Mouse (Mus musculus) kidney, embryonic 15.5 days (tissue): ENCODE measurements at regions not wholly inside any gene's neighbourhood (a gene's known extent, or its start where the extent isn't known, plus 50 kb on each side); places are given as distances from the start of the nearest gene placed in this dataset.
A peak's percentile ranks its signal among the peaks of the same experiment; 100 is the strongest.

Source experiments
- ATAC-seq: fragments of 200-750 bp; cut with Nextera tagmentation; replicated peaks from 2 replicates; pipeline ENCODE4 v1.8.0; 2017; ENCODE audit warnings: moderate TSS enrichment; ENCODE audit not compliant: low FRiP score
- H3K27ac ChIP-seq: fragments of 300-500 bp; sonication (generic); 2 replicates; pipeline ENCODE4 v1.5.1; 2015; ENCODE audit warnings: mild to moderate bottlenecking, inconsistent platforms
- H3K27me3 ChIP-seq: fragments of 300-500 bp; sonication (generic); 2 replicates; pipeline ENCODE4 v1.6.1; 2015; ENCODE audit warnings: inconsistent platforms
- H3K36me3 ChIP-seq: fragments of 300-500 bp; sonication (generic); 2 replicates; pipeline ENCODE4 v1.6.1; 2015; ENCODE audit warnings: inconsistent platforms
- H3K4me1 ChIP-seq: fragments of 300-500 bp; sonication (generic); 2 replicates; pipeline ENCODE4 v1.6.1; 2015; ENCODE audit warnings: inconsistent platforms
- H3K4me2 ChIP-seq: fragments of 300-500 bp; sonication (generic); 2 replicates; pipeline ENCODE4 v1.6.1; 2015; ENCODE audit warnings: moderate library complexity, mild to moderate bottlenecking, inconsistent platforms
- H3K4me3 ChIP-seq: fragments of 300-500 bp; sonication (generic); replicated peaks from 2 replicates; pipeline ENCODE4 v1.5.1; 2015; ENCODE audit warnings: mild to moderate bottlenecking, inconsistent platforms
- H3K9ac ChIP-seq: fragments of 300-500 bp; sonication (generic); 2 replicates; pipeline ENCODE4 v1.6.1; 2015; ENCODE audit warnings: mild to moderate bottlenecking, inconsistent platforms
- H3K9me3 ChIP-seq: fragments of 300-500 bp; sonication (generic); replicated peaks from 2 replicates; pipeline ENCODE4 v1.6.1; 2016; ENCODE audit warnings: inconsistent platforms
- WGBS: fragments of 180-500 bp; shearing (Covaris S2); methylation state at CpG from one replicate; pipeline ENCODE4 v1.1.7; 2015; ENCODE audit warnings: mixed read lengths; 5-methylcytosine and 5-hydroxymethylcytosine counted together

DNA sequence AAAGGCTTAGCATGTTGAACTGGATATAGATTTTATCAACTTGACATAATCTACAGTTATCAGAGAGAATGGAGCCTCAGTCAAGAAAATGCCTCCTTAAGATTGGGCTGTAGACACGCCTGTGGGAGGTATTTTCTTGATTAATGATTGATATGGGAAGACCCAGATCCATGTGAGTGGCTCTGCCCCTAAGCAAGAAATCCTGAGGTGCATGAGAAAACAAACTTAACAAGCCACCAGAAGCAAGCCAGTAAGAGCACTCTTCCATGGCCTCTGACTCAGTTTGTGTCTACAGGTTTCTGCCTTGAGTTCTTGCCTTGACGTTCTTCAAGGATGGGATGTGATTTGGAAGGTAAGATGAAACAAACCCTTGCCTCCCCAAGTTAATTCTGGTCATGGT is 91.2 kb downstream of the Zbtb18 start:
- H3K9ac ChIP-seq, result no peak overlapping the region
- no peak overlapping the region for H3K4me3 ChIP-seq
- no peaks in the 10 kb centered on the region for H3K27me3 ChIP-seq
- H3K27ac ChIP-seq, result no peak overlapping the region
- ATAC-seq, result 0 out of 2 replicates have a peak, but pooled peaks have one; percentile 36
- no peaks in the 10 kb centered on the region for H3K36me3 ChIP-seq
- no peaks in the 10 kb centered on the region for H3K9me3 ChIP-seq
- H3K4me2 ChIP-seq, result no peak overlapping the region
- H3K4me1 ChIP-seq, result no peaks in the 10 kb centered on the region
- 66% methylated on average over 2 of the region's 2 CpGs for WGBS

DNA sequence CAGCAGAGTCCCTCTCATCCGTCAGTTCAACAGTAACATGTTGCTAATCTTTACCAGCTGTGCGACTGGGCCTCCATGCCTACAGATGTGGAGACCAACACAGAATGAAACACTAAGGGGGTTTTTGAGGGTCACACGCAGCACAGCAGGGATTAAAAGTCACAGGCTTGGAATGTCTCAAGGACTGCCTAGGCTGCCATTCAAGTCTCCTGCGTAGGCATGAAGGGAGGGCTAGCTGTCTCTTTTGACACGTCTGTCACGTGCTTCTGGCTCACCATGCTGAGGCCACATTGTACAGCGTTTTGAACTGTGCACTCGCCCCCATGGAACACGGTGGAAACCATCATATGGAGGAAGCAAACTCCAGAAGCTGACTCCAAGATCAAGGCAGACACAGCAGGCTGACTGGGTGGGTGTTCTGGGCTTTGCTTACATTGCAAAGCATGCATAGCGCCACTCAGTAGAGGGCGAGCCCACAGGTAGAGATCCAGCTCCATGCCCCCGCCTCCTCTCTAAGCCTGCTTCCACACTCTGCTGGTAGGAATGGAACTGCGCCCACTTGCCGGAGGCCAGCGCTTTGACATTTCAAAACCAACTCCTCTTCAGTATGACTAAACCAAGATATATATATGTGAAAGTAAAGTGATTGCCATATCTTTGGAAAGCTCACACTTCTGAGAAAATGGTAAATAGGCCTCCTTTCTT is 103.0 kb downstream of the Zbtb18 start:
- H3K9ac ChIP-seq, result no peak overlapping the region
- H3K9me3 ChIP-seq, result no peaks in the 10 kb centered on the region
- no peaks in the 10 kb centered on the region for H3K36me3 ChIP-seq
- 85% methylated on average over 15 of the region's 15 CpGs for WGBS
- no peak overlapping the region for H3K4me3 ChIP-seq
- ATAC-seq, result no peak; the same call in 1 of the 2 replicates
- no peak overlapping the region for H3K4me2 ChIP-seq
- H3K27ac ChIP-seq, result no peak overlapping the region
- H3K27me3 ChIP-seq, result no peaks in the 10 kb centered on the region
- H3K4me1 ChIP-seq, result no peaks in the 10 kb centered on the region

DNA sequence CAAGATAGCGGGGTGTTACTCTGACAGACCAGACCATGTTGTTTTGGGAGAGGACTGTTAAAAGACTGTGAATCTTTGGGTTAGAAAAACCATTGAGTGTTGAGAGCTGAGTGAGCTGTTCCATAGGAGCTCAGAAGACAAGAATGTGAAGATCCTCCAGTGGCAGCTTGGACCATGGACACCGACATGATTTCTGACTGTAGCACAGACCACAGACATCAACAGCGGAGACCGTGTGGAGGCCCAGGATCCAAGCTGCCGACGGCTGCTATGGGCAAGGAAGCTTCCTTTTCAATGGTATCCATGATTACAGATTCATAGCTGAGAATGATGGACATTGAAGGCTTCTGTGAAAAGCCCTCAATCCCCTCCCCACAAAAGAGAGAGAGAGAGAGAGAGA is 105.6 kb downstream of the Zbtb18 start:
- Histone ChIP-seq H3K9ac (no peak overlapping the region), H3K27ac (no peak overlapping the region), H3K9me3 (no peaks in the 10 kb centered on the region), H3K36me3 (no peaks in the 10 kb centered on the region), H3K27me3 (no peaks in the 10 kb centered on the region), H3K4me3 (no peak overlapping the region), H3K4me2 (no peak overlapping the region), H3K4me1 (no peaks in the 10 kb centered on the region)
- WGBS, result 92% methylated on average over 6 of the region's 6 CpGs
- no peak for ATAC-seq

DNA sequence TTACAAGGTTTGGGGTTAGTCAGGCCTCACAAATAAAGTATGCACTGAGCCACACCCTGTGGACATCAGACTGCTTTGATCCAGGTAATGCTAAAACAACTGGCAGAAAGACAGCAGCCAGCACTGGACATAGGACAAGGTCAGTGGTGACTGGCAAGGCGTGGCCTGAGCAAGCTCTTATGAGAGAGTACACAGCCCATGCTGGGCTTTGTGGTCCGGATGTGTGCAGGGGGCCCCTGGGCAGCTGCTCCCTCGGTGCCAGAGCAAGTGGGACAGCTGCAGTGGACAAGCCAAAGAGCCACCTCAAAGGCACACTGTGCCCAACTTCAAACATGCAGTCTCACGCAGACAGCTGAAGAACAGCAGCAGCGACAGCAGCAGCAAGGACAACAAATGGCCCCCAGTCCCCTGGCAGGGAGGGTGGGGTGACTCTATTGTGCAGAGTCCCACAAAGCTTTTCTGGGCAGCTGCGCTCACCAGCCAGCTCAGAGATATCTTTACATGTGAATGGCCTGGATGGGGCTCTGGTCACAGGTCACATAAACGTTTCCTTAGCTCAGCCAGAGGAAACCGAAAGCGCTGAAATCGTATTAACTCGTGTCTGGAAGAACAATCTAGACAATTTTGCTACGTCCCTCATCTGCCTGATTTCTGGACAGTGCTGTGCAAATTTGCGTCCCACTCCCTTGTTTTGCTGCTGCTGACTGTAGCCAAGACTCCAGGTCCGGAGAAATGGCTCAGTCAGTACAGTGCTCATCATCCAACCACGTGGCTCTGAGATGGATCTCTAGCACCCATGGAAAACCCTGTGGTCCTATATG is 113.5 kb downstream of the Zbtb18 start:
- Histone ChIP-seq H3K9ac (no peak overlapping the region), H3K9me3 (no peaks in the 10 kb centered on the region), H3K4me2 (peak overlapping the region; percentile 35), H3K27ac (no peak overlapping the region), H3K27me3 (no peaks in the 10 kb centered on the region), H3K4me1 (peaks cover 6% of the 10 kb centered on the region), H3K36me3 (no peaks in the 10 kb centered on the region), H3K4me3 (no peak overlapping the region)
- peak; percentile 36; the same call in 1 of the 2 replicates for ATAC-seq
- 36% methylated on average over 15 of the region's 15 CpGs for WGBS

DNA sequence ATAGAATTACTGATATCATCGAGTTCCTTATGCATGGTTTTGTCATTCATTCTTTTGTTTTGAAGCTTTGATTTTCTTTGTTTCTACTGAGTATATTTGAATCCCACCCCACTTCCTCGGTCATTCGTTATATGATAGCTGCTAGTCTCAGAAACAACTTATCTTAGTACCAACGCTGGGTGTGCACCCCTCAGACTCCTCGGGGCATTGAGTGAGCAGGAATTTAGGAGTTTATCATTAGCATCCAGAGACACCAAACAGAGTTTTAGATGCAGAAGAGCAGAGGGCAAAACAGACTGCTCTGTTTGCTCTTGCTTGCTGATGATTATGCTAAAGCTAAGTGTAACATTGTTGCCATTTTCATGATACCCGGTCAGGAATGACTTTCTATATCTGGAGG is 115.3 kb downstream of the Zbtb18 start:
- Histone ChIP-seq H3K36me3 (no peaks in the 10 kb centered on the region), H3K4me2 (no peak overlapping the region), H3K4me1 (peaks cover 6% of the 10 kb centered on the region), H3K27ac (no peak overlapping the region), H3K9ac (no peak overlapping the region), H3K9me3 (no peaks in the 10 kb centered on the region), H3K4me3 (no peak overlapping the region), H3K27me3 (no peaks in the 10 kb centered on the region)
- ATAC-seq, result no peak
- 73% methylated on average over 6 of the region's 6 CpGs for WGBS

DNA sequence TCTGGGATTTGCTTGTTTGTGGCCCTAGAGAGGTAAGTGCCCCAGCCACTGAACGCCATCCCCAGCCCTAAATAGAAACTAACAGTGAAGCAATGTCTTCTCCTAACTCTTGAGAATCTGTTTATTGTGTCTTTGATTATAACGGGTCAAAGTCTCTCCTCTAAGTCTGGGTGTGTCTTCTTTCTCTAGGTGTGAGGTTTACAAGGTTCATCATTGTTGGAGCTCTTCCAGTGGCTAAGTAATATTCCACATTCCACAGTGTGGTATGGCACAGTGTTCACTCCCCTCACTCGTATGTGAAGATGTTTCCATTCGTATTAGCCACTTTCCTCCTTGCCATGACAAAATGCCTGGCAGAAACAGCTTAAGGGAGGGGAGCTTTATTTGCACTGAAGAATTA is 115.7 kb downstream of the Zbtb18 start:
- Histone ChIP-seq H3K36me3 (no peaks in the 10 kb centered on the region), H3K4me3 (no peak overlapping the region), H3K9ac (no peak overlapping the region), H3K27ac (no peak overlapping the region), H3K4me1 (peaks cover 6% of the 10 kb centered on the region), H3K27me3 (no peaks in the 10 kb centered on the region), H3K9me3 (no peaks in the 10 kb centered on the region), H3K4me2 (no peak overlapping the region)
- 66% methylated on average over 4 of the region's 4 CpGs for WGBS
- no peak for ATAC-seq

DNA sequence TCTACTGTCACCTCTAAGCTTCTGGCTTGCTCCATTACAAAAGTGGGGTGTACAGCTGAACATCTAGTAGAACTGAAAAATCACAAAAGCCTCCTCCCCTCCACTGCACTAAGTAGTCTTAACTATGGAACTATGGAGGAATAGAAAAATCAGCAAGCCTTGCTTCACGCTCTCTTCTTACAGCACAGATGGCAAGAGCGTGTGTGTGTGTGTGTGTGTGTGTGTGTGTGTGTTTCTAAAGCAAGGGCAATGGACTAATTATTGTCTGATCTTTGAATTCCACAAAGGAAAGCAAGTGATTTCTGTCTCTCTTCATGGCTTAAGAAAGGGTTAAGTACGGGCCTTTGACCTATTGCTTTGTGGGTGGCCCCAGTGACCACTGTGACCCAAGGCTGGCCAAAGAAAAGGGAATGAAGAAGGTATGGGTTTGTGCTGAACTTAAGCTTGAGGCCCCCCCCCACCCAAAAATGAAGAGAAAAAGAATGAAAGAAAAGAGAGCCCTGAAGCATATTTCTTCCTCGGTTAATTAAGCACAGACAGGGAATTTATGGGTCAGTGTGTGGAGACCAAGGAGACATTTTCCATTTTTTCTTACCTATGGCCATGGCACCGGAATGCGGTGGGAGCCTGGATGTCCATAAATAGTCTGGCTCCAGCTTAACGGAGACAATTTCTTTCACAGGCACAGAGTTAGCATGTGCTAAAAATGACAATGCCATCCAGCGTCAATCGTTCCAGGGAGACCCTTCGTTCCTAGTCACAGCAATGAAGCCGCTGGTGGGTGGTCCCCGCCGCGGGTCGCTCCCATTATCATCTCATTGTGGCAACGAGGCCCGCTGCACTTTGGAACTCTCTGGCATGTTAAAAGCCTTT is 119.8 kb downstream of the Zbtb18 start:
- Histone ChIP-seq H3K36me3 (no peaks in the 10 kb centered on the region), H3K27ac (no peak overlapping the region), H3K4me3 (no peak overlapping the region), H3K4me2 (no peak overlapping the region), H3K9ac (no peak overlapping the region), H3K4me1 (no peaks in the 10 kb centered on the region), H3K27me3 (no peaks in the 10 kb centered on the region), H3K9me3 (no peaks in the 10 kb centered on the region)
- no peak for ATAC-seq
- 61% methylated on average over 17 of the region's 17 CpGs for WGBS

DNA sequence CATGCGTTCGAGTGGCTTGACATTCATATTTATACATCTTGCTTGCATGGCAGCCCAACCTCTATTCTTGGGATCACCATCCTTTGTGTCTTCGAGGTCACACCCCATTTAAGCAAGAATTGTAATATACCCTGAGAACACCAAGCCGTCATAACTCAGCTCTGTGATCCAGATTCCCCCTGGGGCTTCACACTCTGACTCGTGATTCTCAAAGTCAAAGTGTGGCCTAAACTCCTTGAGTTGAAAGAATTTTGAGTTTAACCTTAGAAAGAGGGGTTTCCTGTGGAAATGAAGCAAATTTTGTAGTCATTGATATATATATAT is 120.4 kb downstream of the Zbtb18 start:
- Histone ChIP-seq H3K4me3 (no peak overlapping the region), H3K4me2 (no peak overlapping the region), H3K4me1 (no peaks in the 10 kb centered on the region), H3K9ac (no peak overlapping the region), H3K27ac (no peak overlapping the region), H3K27me3 (no peaks in the 10 kb centered on the region), H3K9me3 (no peaks in the 10 kb centered on the region), H3K36me3 (no peaks in the 10 kb centered on the region)
- 62% methylated on average over 5 of the region's 5 CpGs for WGBS
- no peak for ATAC-seq

DNA sequence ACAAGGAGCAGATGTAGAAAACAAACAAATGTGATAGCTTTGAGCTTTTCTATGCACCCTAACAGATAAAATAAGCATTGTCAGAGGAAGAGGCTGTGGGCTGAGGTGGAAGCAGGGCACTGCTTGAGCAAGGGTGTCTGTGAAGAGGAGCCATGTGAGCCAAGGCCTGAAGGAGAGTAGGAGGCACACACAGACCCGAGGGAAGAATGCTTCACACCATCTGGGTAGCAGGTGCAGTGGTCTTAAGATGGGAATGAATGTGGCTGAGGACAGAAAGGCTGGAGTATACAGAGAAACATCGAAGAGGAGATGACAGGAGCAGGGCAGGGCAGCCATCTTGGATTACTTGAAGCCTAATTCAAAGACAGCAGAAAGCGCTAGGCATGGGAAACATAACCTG is 123.5 kb downstream of the Zbtb18 start:
- no peak for ATAC-seq
- Histone ChIP-seq H3K36me3 (no peaks in the 10 kb centered on the region), H3K4me1 (no peaks in the 10 kb centered on the region), H3K9me3 (no peaks in the 10 kb centered on the region), H3K9ac (no peak overlapping the region), H3K27ac (no peak overlapping the region), H3K4me3 (no peak overlapping the region), H3K4me2 (no peak overlapping the region), H3K27me3 (no peaks in the 10 kb centered on the region)
- 89% methylated on average over 3 of the region's 3 CpGs for WGBS

DNA sequence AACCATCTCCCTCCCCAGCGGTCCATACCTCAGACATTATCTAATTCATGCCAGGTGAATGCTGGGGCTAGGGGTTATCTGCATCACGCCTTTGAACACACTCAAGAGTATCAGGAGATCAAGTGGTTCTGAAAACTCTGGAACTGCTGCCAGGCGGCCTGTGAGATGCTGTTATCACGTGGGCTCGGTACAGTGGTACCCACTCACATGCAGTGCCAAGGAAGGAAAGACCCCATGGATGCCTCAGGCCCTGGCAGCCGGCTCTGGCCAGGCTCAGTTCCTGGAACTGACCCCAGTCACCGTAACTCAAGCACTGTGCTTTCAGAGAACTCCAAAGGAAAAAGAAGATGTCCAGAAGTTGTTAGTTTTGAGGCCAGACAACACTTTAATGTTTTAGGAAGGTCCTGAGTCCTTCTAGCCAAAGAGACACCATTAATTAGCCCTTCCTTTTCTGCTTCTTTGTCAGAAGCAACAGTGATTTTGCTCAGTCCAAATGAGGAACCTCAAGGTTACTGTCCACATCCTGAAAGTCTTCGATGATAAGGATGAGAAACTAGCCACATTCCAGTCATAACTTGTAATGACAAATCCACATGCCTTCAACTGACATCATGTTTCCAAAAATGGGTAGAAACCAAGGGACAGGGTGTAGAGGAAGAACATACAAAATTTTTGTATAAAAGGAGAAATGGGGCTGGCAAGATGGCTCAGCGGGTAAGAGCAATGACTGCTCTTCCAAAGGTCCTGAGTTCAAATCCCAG is 126.1 kb downstream of the Zbtb18 start:
- H3K27me3 ChIP-seq, result no peaks in the 10 kb centered on the region
- no peaks in the 10 kb centered on the region for H3K4me1 ChIP-seq
- H3K9ac ChIP-seq, result no peak overlapping the region
- ATAC-seq, result no peak
- 84% methylated on average over 9 of the region's 9 CpGs for WGBS
- H3K27ac ChIP-seq, result no peak overlapping the region
- H3K4me2 ChIP-seq, result no peak overlapping the region
- no peaks in the 10 kb centered on the region for H3K36me3 ChIP-seq
- H3K4me3 ChIP-seq, result no peak overlapping the region
- H3K9me3 ChIP-seq, result no peaks in the 10 kb centered on the region

DNA sequence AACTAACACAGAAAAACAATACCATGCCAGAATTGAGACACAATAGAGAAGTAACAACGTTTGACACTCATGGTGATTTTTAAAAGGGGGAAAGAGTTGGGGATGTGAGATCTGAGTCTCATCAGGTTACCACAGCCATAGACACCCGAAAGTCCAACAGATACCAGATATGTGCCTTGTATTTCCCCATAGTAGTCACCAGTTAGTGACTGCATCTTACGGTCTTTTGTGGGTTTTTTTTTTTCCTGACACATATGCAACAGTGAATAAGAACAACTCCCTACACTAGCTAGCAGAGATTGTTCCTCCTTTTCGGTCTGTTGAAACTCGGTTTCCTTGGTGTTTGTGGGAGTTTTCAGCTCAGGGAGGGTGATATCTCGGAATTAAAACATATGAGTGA is 127.4 kb downstream of the Zbtb18 start:
- H3K27me3 ChIP-seq, result no peaks in the 10 kb centered on the region
- H3K9me3 ChIP-seq, result no peaks in the 10 kb centered on the region
- WGBS, result 78% methylated on average over 6 of the region's 6 CpGs
- no peaks in the 10 kb centered on the region for H3K36me3 ChIP-seq
- no peak overlapping the region for H3K27ac ChIP-seq
- H3K9ac ChIP-seq, result no peak overlapping the region
- no peak overlapping the region for H3K4me2 ChIP-seq
- H3K4me3 ChIP-seq, result no peak overlapping the region
- ATAC-seq, result no peak
- no peaks in the 10 kb centered on the region for H3K4me1 ChIP-seq
